Mouse (Mus musculus) gastrocnemius, adult 2 months (tissue): Measurements from ENCODE around the gene Herc6. TPM values are rescaled to one million over a fixed set of nuclear protein-coding genes. Genes with fewer than 3 reads are reported as not detected.
"Not testable (repeated sequence)": the region's sequence is repeated elsewhere in the genome, so short reads cannot be mapped to it uniquely, and the experiment has no call there.

ENCODE experiments used
- DNase-seq: peaks from one replicate; pipeline ENCODE4 v3.0.0; 2022
- H3K27ac ChIP-seq: fragments of 200-600 bp; 2 replicates; pipeline ENCODE4 v1.8.1; 2022; ENCODE audit warnings: mild to moderate bottlenecking
- H3K4me3 ChIP-seq: fragments of 200-600 bp; 2 replicates; pipeline ENCODE4 v1.8.1; 2022; ENCODE audit warnings: mild to moderate bottlenecking, moderate library complexity
- CTCF ChIP-seq: fragments of 200-600 bp; IDR thresholded peaks from 2 replicates; pipeline ENCODE4 v1.8.1; 2022; ENCODE audit warnings: antibody characterized with exemption, mild to moderate bottlenecking, moderate library complexity
- intact Hi-C: fragments of 180-260 bp; cut with DNase I; formaldehyde crosslinking; loops from one replicate; pipeline ENCODE4 v1.15.1; 2025
- total RNA-seq, 2 experiments: library from RNA; stranded (reverse); gene quantifications; 2 replicates each; pipeline ENCODE4 v1.2.3; 2021

The Herc6 gene
- total RNA-seq, 2 experiments from 2014 or later, result 1.5 to 1.6 TPM

GRCm38 (mm10) chr6:57541737-57542335 lies 39.0 kb upstream of the Herc6 start:
- DNase-seq, result no peak
- H3K4me3 ChIP-seq, result no peak overlapping the region
- no peak overlapping the region for H3K27ac ChIP-seq
- no peak for TF ChIP-seq CTCF
- intact Hi-C loops, result no loop called here

GRCm38 (mm10) chr6:57543591-57543990 lies 37.2 kb upstream of the Herc6 start:
- intact Hi-C loops, DNase-seq, H3K4me3 ChIP-seq: not testable (repeated sequence)
- 0 out of 2 replicates have a peak overlapping the region, but pooled peaks have one; percentile 67 for H3K27ac ChIP-seq

GRCm38 (mm10) chr6:57544866-57545265 lies 35.9 kb upstream of the Herc6 start:
- DNase-seq, result no peak
- intact Hi-C loops, result no loop called here
- TF ChIP-seq CTCF, result no peak
- H3K27ac ChIP-seq, result peak overlapping the region; percentile 67
- no peak overlapping the region for H3K4me3 ChIP-seq

DNA sequence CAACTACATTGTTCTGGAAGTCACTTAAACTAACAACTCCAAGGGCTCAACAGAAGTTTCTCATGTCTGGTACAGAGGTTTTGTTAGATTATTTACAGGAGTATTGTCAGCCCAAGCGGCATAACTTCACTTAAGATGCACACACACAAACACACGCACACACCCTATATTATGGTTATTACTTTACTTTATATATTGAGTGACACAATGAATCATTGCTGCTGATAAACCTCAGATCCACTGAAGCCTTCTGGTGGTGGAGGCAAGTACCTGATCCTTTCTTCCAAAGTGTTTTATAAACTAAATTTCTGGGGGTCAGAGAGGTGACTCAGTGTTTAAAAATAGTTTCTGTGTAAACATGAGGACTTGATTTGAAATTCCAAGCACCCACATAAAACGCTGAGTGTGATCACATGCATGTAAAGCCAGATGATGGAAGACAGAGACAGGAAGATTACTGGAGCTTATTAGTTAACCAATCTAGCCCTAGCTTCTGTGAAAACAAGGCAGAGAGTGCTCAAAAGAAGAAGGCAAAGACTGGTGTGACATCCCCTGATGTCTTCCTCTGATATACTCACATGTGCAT lies 29.5 kb upstream of the Herc6 start:
- no peak for DNase-seq
- TF ChIP-seq CTCF, result no peak
- no peak overlapping the region for H3K27ac ChIP-seq
- H3K4me3 ChIP-seq, result no peak overlapping the region
- intact Hi-C loops, result no loop called here

- DNase-seq, result no peak
- intact Hi-C loops, result no loop called here
- Histone ChIP-seq H3K27ac (no peak overlapping the region), H3K4me3 (no peak overlapping the region)
- no peak for TF ChIP-seq CTCF
Observed at GRCm38 (mm10) chr6:57557796-57558317, 22.9 kb upstream of the Herc6 start.

DNA sequence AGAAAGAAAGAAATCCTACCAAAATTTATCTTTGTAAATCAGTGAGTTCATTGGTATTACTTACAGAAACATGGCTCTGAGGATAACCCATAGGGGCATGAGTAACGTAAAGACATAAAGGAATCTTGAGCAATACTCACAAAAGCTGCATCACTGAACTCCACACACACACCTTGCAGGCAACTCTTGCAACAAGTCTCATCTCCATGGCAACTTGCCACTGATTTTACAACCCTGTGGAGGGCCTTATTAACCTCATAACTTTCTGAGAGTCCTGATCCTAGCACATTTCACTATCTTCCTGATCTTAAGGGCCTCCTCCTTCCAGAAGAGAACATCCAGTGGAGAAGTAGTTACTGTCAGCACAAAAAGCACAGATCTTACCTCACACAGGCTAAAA lies 17.3 kb upstream of the Herc6 start:
- Histone ChIP-seq H3K4me3 (no peak overlapping the region), H3K27ac (no peak overlapping the region)
- TF ChIP-seq CTCF, result no peak
- intact Hi-C loops, result no loop called here
- no peak for DNase-seq

DNA sequence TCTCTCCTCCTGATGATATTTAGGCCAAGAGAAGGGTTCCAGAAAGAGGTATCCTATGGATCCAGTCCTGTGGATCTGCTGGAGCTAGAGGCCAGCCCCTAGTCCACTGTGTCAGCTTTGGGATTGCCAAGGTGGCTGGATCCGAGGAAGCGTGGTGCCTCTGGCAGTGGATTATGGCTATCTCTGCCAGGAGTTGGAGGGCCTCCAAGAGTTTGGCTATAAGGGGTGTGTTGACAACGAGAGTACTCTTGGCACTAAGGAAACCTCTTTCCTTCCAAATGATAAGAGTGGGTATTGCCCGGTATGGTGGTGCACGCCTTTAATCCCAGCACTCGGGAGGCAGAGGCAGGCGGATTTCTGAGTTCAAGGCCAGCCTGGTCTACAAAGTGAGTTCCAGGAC lies 15.3 kb upstream of the Herc6 start:
- no peak for DNase-seq
- TF ChIP-seq CTCF, result no peak
- H3K4me3 ChIP-seq, result no peak overlapping the region
- H3K27ac ChIP-seq, result no peak overlapping the region
- intact Hi-C loops, result no loop called here

GRCm38 (mm10) chr6:57567630-57568029 lies 13.2 kb upstream of the Herc6 start:
- intact Hi-C loops, result no loop called here
- H3K4me3 ChIP-seq, result no peak overlapping the region
- no peak overlapping the region for H3K27ac ChIP-seq
- no peak for TF ChIP-seq CTCF
- DNase-seq, result no peak

DNA sequence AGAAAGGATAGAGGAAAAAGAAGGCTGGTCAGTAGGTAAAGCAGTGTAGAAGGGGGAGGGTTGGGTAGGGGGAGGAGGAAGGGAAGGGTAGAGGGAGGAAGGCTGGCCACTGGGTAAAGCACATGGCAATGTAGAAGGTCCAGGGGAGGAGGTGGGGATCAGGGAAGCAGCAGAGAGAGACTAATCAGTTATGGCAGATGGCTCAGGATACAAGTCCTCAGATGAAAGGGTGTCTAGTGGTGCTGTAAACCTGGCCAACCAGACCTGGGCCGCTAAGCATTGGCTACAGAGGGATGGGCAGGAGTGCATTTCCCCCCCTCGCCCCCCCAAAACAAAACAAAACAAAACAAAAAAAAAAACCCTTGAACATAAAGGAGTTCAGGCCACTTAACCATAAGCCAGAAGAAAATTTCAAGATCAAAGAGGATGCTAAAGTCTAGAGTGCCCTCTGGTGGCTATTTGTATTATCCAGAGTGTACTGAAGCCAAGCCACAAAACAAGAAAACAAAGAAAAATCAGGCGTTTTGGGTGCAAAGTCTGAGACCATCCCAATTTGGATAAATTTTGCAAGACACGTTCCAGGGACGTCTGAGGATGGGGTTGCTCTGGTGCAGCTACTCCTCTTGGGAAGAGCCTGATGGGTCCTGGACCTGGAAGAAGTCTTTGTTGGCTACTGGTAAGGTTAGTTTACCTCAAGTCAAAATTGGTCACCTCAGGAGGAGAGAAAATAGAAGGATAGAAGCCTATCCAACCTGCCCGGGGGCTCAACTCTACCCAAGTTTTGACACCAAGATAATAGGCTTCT lies 10.4 kb upstream of the Herc6 start:
- H3K4me3 ChIP-seq, result no peak overlapping the region
- TF ChIP-seq CTCF, result peak; percentile 79
- intact Hi-C loops, result loop anchor here (1.0 kb wide), 1 partner anchor 139 kb away; no protein-coding TSS in a partner anchor
- H3K27ac ChIP-seq, result no peak overlapping the region
- no peak for DNase-seq

GRCm38 (mm10) chr6:57571587-57571986 lies 9.2 kb upstream of the Herc6 start:
- intact Hi-C loops, result no loop called here
- DNase-seq, result no peak
- no peak for TF ChIP-seq CTCF
- no peak overlapping the region for H3K27ac ChIP-seq
- H3K4me3 ChIP-seq, result no peak overlapping the region

DNA sequence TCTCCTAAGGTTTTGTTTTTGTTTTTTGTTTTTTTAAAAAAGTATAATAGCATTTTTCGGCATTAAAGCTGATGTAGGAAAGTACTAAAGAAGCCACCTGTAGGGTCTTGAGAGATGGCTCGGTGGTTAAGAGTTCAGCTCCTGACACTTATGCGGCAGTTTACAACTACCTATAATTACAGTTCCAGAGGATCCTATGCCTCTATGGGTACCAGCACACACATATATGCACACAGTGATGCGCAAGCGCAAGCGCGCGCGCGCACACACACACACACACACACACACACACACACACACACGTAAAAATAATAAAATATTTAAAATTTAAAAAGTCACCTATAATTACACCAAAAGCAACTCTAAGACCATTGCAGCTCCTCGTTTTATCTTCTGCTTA lies 795 bp downstream of the Herc6 start:
- no peak for DNase-seq
- H3K4me3 ChIP-seq, result peak overlapping the region; percentile 92
- H3K27ac ChIP-seq, result peak overlapping the region; percentile 89; the same call in 1 of the 2 replicates
- no peak for TF ChIP-seq CTCF
- intact Hi-C loops, result no loop called here

DNA sequence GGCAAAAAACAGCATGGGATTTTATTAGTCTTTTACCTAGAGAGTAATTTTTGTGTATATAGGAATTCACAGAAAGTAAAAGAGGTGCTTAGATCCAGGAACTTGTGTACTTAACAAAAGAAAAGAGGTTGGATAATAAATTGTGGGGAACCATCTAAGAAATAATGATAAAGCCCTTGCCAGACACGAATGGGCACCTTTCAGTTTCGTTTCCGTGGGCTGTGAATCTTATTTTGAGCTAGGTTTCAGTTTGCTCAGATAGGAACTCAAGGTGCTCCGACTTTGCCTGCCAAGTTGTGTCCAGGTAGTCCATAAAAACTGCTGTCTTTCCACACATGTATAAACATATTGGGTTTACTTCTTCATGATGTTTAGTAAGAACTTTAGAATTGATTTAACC lies 1.6 kb downstream of the Herc6 start:
- Histone ChIP-seq H3K4me3 (peak overlapping the region; percentile 92), H3K27ac (no peak overlapping the region)
- no peak for TF ChIP-seq CTCF
- no peak for DNase-seq
- intact Hi-C loops, result no loop called here
